Mouse (Mus musculus) retina, postnatal 1 day (tissue): ENCODE measurements around the gene Ctnnal1.

Experiments used
- DNase-seq: peaks from one replicate; pipeline ENCODE4 v3.0.0-alpha.2; 2012

Ctnnal1 gene

DNA sequence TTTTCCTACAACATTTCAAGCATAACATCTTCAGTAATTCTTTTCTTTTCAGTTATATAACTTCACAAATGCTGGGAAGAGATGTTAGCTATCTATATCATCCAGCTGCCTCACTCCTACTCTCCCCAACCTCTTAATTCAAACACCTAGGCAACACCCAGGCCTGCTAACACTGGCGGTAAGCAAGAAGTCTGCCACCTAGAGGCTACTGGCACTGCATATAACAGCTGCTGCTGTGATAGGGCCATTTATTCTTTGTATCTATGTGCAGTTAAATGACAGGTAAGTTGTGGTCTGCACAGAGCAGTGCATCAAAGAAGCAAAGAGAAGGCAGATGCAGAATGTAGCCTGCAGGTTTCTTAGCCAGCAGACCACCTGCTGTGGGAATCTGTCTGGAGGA, 73.6 kb downstream of the Ctnnal1 start:
- peak; percentile 24 for DNase-seq

DNA sequence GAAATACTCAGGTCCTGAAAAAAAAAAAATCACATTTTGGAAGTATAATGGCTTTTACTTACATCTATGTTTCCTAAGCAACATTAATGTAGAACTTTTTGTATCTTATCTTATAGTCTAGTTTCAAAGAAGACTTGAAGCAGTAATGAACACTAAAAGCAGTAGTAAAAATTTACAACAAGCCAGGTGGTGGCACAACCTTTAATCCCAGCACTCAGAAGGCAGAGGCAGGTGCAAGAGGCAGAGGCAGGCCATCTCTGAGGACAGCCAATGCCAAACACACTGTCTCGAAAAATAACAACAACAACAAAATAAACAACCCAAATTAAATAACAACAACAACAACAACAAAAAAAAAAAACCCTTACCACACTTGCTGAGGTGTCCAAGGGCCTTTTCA, 93.9 kb downstream of the Ctnnal1 start:
- no peak for DNase-seq

DNA sequence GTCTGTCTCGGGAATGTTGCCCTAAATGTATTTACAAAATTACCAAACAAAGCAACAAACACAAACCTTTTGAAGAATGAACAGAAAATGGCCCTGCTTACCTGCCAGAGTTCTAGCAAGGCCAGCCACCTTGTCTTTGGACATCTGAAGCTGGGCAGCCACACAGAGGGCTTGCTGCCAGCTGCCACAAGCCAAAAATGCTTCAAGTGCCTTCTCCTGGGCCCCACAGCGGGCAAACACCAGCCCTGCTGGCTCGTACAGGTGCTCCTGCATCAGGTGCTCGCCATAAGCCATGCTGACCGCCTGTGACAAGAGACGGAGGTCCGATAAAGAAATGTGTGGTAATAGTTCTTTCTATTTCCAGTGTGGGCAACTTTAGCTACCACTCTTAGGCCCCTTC, 96.1 kb downstream of the Ctnnal1 start:
- no peak for DNase-seq

DNA sequence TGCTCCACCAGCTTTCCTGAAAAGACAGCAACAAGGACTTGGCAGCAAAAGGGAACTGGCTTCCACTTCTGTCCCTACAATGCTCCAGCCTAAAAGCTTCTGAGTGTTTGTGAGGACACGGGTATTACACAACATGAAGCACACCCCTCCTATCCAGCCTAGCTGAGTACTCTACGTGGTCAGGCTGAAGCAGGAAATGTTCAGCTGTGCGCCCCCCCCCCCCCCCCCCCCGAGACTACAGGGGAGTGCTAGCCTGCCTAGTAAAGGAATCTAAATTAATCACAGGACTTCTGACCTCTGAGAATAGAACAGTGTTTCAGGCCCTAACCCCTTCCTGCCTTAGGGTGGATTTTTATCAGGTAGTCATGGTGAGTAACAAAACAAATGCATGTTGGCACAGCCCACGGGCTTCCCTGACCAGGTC, 97.1 kb downstream of the Ctnnal1 start:
- DNase-seq: no peak
